ENCODE assay signal across 28 mouse cellular contexts in genomic region chr3:87828435-87828834, GRCm38 (mm10). TPM values are rescaled to one million over a fixed set of nuclear protein-coding genes. Genes with fewer than 3 reads are reported as not detected.
DNase-seq lines count a peak whose midpoint lies in the region; ATAC-seq and TF ChIP-seq lines count a peak whose summit lies in the region.
"Had no signal": no experiment of that assay in that cellular context is flagged by ENCODE, and none has a peak within 500 bp of the region (broad histone marks: within the 10 kb centered on the region; RNA-seq: fewer than 3 reads in every experiment).

No protein-coding gene starts in this region.

- no peak for ATAC-seq in Patski
- peak; percentile 56 to 62; a peak in 3 of 4 replicates for ATAC-seq in hematopoietic stem cell, adult 5-6 weeks (replicated peaks in 1 of 2; ENCODE audit: insufficient read depth in 1 of 2, low FRiP score in 2 of 2, low TSS enrichment in 1 of 2, low read depth in 1 of 2, poor library complexity in 2 of 2, severe bottlenecking in 2 of 2)
- ATAC-seq: activated CD4-positive, CD25-positive, alpha-beta regulatory T cell, adult 4 months; forebrain, embryonic 14.5 days; forebrain, postnatal 0 days; intestine, postnatal 0 days had no signal

- intact Hi-C loops in heart, postnatal 14 days (cut with DNase I), result no loop called here

- CTCF ChIA-PET in Patski (lab: Charles Lee), result interaction anchor here (0.8 to 1.5 kb wide), 5 partner anchors 11 to 60 kb away, joined by 3 to 11 read pairs (median 3); no protein-coding TSS in a partner anchor

- TF ChIP-seq RAD21 in MEL (IDR thresholded peaks at IDR 0.05; ENCODE audit: low read depth, low read length), result no peak

- no peak overlapping the region for H3K4me3 ChIP-seq in MEL (ENCODE audit: control insufficient read depth in 1 of 2, insufficient read depth in 1 of 2, low read depth in 2 of 2, low read length in 2 of 2)
- H3K4me3 ChIP-seq: embryonic facial prominence, embryonic 12.5 days; embryonic facial prominence, embryonic 15.5 days; gastrocnemius, adult 2 months; heart, adult 2 months; heart, embryonic 10.5 days; heart, embryonic 13.5 days; hindbrain, embryonic 15.5 days had no signal

- no peak; a peak in 1 of 4 replicates for TF ChIP-seq EP300 in MEL (IDR thresholded peaks at IDR 0.05; ENCODE audit: low read depth in 1 of 2, low read length in 2 of 2)

- H3K9ac ChIP-seq in MEL (ENCODE audit: control insufficient read depth, low read depth, low read length, poor library complexity, severe bottlenecking), result no peak overlapping the region
- H3K9ac ChIP-seq: embryonic facial prominence, embryonic 12.5 days; embryonic facial prominence, embryonic 15.5 days; forebrain, postnatal 0 days; heart, embryonic 13.5 days; hindbrain, embryonic 15.5 days had no signal

- H3K36me3 ChIP-seq in MEL (ENCODE audit: control insufficient read depth in 1 of 2, insufficient read depth in 2 of 2, low read length in 2 of 2), result 0 out of 4 replicates have a peak, but pooled peaks cover 0 to 2% of the 10 kb centered on the region in 2 experiments
- H3K36me3 ChIP-seq: embryonic facial prominence, embryonic 12.5 days; embryonic facial prominence, embryonic 15.5 days; heart, embryonic 10.5 days; heart, embryonic 13.5 days; hindbrain, embryonic 15.5 days had no signal

- TF ChIP-seq CTCF in MEL (IDR thresholded peaks at IDR 0.05 in 2 of 3, conservative IDR thresholded peaks at IDR 0.05 in 1 of 3; ENCODE audit: control insufficient read depth in 1 of 3, insufficient read depth in 1 of 3, low read depth in 2 of 3, low read length in 3 of 3, poor library complexity in 1 of 3, severe bottlenecking in 1 of 3) (no peak), Patski (IDR thresholded peaks at IDR 0.05) (no peak)

- POLR2A ChIA-PET in Patski (lab: Charles Lee), result no interaction called here

- in situ Hi-C loops in Patski (cut with MboI; ENCODE audit: low pct_unique_long_range_greater_than_20kb), result no loop called here

- no peaks in the 10 kb centered on the region for H3K4me1 ChIP-seq in MEL (ENCODE audit: control insufficient read depth in 1 of 2, insufficient read depth in 2 of 2, low read length in 2 of 2)
- H3K4me1 ChIP-seq: embryonic facial prominence, embryonic 12.5 days; embryonic facial prominence, embryonic 15.5 days; heart, embryonic 10.5 days; heart, embryonic 13.5 days; hindbrain, embryonic 15.5 days had no signal

- H3K27me3 ChIP-seq in MEL (ENCODE audit: control insufficient read depth in 1 of 2, insufficient read depth in 2 of 2, low read length in 2 of 2) (peaks cover 0 to 5% of the 10 kb centered on the region in 2 experiments; a peak in 2 of 4 replicates), Patski (peaks cover 58% of the 10 kb centered on the region)
- H3K27me3 ChIP-seq: embryonic facial prominence, embryonic 12.5 days; hindbrain, embryonic 15.5 days had no signal

- no peaks in the 10 kb centered on the region for H3K9me3 ChIP-seq in MEL (replicated peaks; ENCODE audit: insufficient read depth, low read length)
- H3K9me3 ChIP-seq: embryonic facial prominence, embryonic 12.5 days; embryonic facial prominence, embryonic 15.5 days; heart, embryonic 10.5 days; heart, embryonic 13.5 days; hindbrain, embryonic 15.5 days had no signal

- H3K27ac ChIP-seq in MEL (ENCODE audit: control insufficient read depth, low read depth, low read length), result no peak overlapping the region
- H3K27ac ChIP-seq: embryonic facial prominence, embryonic 12.5 days; embryonic facial prominence, embryonic 15.5 days; gastrocnemius, adult 2 months; heart, adult 2 months; heart, embryonic 10.5 days; heart, embryonic 13.5 days; hindbrain, embryonic 15.5 days had no signal

- H3K79me2 ChIP-seq in MEL (ENCODE audit: control insufficient read depth, insufficient read depth, low read length, poor library complexity), result no peaks in the 10 kb centered on the region

- DNase-seq in MEL (ENCODE audit: low read depth, low spot score) (peak; percentile 43), Patski (ENCODE audit: low read depth, low spot score) (peak; percentile 15)
- no peak for DNase-seq in cerebellum, postnatal 25 days
- no peak for DNase-seq in heart, postnatal 14 days
- DNase-seq in layer of hippocampus, postnatal 10 days (ENCODE audit: low spot score in 2 of 2), result no peak
- DNase-seq: adrenal gland, adult 8-10 months; adrenal gland, postnatal 25 days; cerebellum, adult 11-12 months; cerebellum, adult 8-10 months; cerebellum, postnatal 10 days; forebrain, postnatal 0 days; gastrocnemius, adult 2 months; gastrocnemius, postnatal 14 days; heart, adult 2 months; heart, postnatal 36 days had no signal

- TF ChIP-seq POLR2A in MEL (IDR thresholded peaks at IDR 0.05; ENCODE audit: control insufficient read depth in 1 of 2, insufficient read depth in 1 of 2, low read depth in 1 of 2, low read length in 2 of 2, poor library complexity in 1 of 2), result no peak

TF ChIP-seq in MEL, 35 proteins besides CTCF, POLR2A, EP300 and RAD21:
- no peak for TF ChIP-seq RCOR1 (IDR thresholded peaks at IDR 0.05; ENCODE audit: low read depth, low read length)
- TF ChIP-seq ZNF384 (IDR thresholded peaks at IDR 0.05; ENCODE audit: low read depth, low read length), result 0 out of 2 replicates have a peak, but pooled peaks have one; percentile 43
- TF ChIP-seq TBP (IDR thresholded peaks at IDR 0.05; ENCODE audit: low read depth, low read length), result no peak
- TF ChIP-seq MXI1 (IDR thresholded peaks at IDR 0.05; ENCODE audit: low read depth, low read length), result no peak
- no peak for TF ChIP-seq SIN3A (IDR thresholded peaks at IDR 0.05; ENCODE audit: low read length)
- no peak for TF ChIP-seq MAZ (IDR thresholded peaks at IDR 0.05; ENCODE audit: low read depth, low read length)
- TF ChIP-seq E2F4 (IDR thresholded peaks at IDR 0.05; ENCODE audit: borderline replicate concordance, low read depth, low read length), result no peak
- no peak for TF ChIP-seq TCF12 (IDR thresholded peaks at IDR 0.05; ENCODE audit: low read depth, low read length)
- TF ChIP-seq GATA1 (IDR thresholded peaks at IDR 0.05; ENCODE audit: low read depth, low read length), result peak; percentile 51
- TF ChIP-seq BHLHE40 (IDR thresholded peaks at IDR 0.05; ENCODE audit: borderline replicate concordance, low read depth, low read length), result no peak
- TF ChIP-seq TAL1 (IDR thresholded peaks at IDR 0.05; ENCODE audit: low read length), result no peak

RNA-seq across cellular contexts. Expression of gene Pear1, which starts 4.3 kb away (rescaled TPM):
- 0.16 and 0.35 TPM in 2 replicates for total RNA-seq in MEL (2012; rRNA removed)
- 1 to 10 TPM in 1 of 2 experiments, not detected in 1; 1.0 TPM for polyA plus RNA-seq in MEL (2012; ENCODE audit: insufficient read depth in 1 of 2, insufficient read length in 2 of 2, low read depth in 1 of 2, low replicate concordance in 2 of 2, missing spikeins in 1 of 2)
- 2.8 TPM for polyA plus RNA-seq in Patski (2021)
- total RNA-seq in hematopoietic stem cell, adult 5-6 weeks (2017), result 17.9 and 24.6 TPM in 2 replicates
- 10 to 100 TPM; 25.5 to 32.4 TPM for total RNA-seq in heart, postnatal 14 days (2021)
- total RNA-seq in layer of hippocampus, postnatal 10 days (2021), result 1 to 10 TPM; 9.9 TPM

RNA-seq across cellular contexts. Expression of gene Sh2d2a, which starts 18.1 kb away (rescaled TPM):
- total RNA-seq in MEL (2012; rRNA removed), result not detected in 2 replicates
- polyA plus RNA-seq in MEL (2012; ENCODE audit: insufficient read depth in 1 of 2, insufficient read length in 2 of 2, low read depth in 1 of 2, low replicate concordance in 2 of 2, missing spikeins in 1 of 2) (not detected), Patski (2021) (not detected)
- total RNA-seq in hematopoietic stem cell, adult 5-6 weeks (2017), result 0.44 and 0.74 TPM in 2 replicates
- total RNA-seq in heart, postnatal 14 days (2021), result 1 to 10 TPM in 1 of 2 experiments, under 1 TPM in 1; 0.14 to 2.2 TPM
- not detected for total RNA-seq in layer of hippocampus, postnatal 10 days (2021)
- total RNA-seq: forebrain, postnatal 0 days; gastrocnemius, adult 2 months had no signal
- polyA plus RNA-seq: brain, embryonic 14.5 days; embryonic facial prominence, embryonic 12.5 days; forebrain, embryonic 11.5 days; forebrain, embryonic 14.5 days; forebrain, postnatal 0 days; hindbrain, embryonic 11.5 days had no signal

RNA-seq across cellular contexts. Expression of gene Insrr, which starts 31.7 kb away (rescaled TPM):
- 0.62 and 0.77 TPM in 2 replicates for total RNA-seq in MEL (2012; rRNA removed)
- polyA plus RNA-seq in MEL (2012; ENCODE audit: insufficient read depth in 1 of 2, insufficient read length in 2 of 2, low read depth in 1 of 2, low replicate concordance in 2 of 2, missing spikeins in 1 of 2) (1 to 10 TPM in 1 of 2 experiments, not detected in 1; 3.7 TPM), Patski (2021) (0.06 TPM)
- 0.50 and 0.79 TPM in 2 replicates for total RNA-seq in hematopoietic stem cell, adult 5-6 weeks (2017)
- under 1 TPM; 0.24 TPM for total RNA-seq in heart, postnatal 14 days (2021)
- total RNA-seq in layer of hippocampus, postnatal 10 days (2021), result under 1 TPM; 0.29 to 0.30 TPM
- total RNA-seq: gastrocnemius, adult 2 months had no signal
- polyA plus RNA-seq: heart, embryonic 10.5 days; heart, embryonic 16.5 days had no signal

RNA-seq across cellular contexts. Expression of gene Ntrk1, which starts 33.5 kb away (rescaled TPM):
- total RNA-seq in MEL (2012; rRNA removed), result not detected in 2 replicates
- not detected for polyA plus RNA-seq in MEL (2012; ENCODE audit: insufficient read depth in 1 of 2, insufficient read length in 2 of 2, low read depth in 1 of 2, low replicate concordance in 2 of 2, missing spikeins in 1 of 2)
- polyA plus RNA-seq in Patski (2021), result not detected
- total RNA-seq in hematopoietic stem cell, adult 5-6 weeks (2017), result not detected in 2 replicates
- total RNA-seq in heart, postnatal 14 days (2021), result under 1 TPM; 0.29 to 0.31 TPM
- under 1 TPM; 0.41 to 0.42 TPM for total RNA-seq in layer of hippocampus, postnatal 10 days (2021)
- total RNA-seq: gastrocnemius, adult 2 months; gastrocnemius, postnatal 14 days had no signal
- polyA plus RNA-seq: activated CD4-positive, CD25-positive, alpha-beta regulatory T cell, adult 4 months had no signal

RNA-seq across cellular contexts. Expression of gene Prcc, which starts 57.0 kb away (rescaled TPM):
- 43.2 and 47.0 TPM in 2 replicates for total RNA-seq in MEL (2012; rRNA removed)
- 10 to 100 TPM in 1 of 2 experiments, not detected in 1; 65.9 TPM for polyA plus RNA-seq in MEL (2012; ENCODE audit: insufficient read depth in 1 of 2, insufficient read length in 2 of 2, low read depth in 1 of 2, low replicate concordance in 2 of 2, missing spikeins in 1 of 2)
- 72.2 TPM for polyA plus RNA-seq in Patski (2021)
- 35.7 and 40.0 TPM in 2 replicates for total RNA-seq in hematopoietic stem cell, adult 5-6 weeks (2017)
- total RNA-seq in heart, postnatal 14 days (2021), result 10 to 100 TPM; 47.8 to 49.3 TPM
- 10 to 100 TPM; 62.3 to 66.4 TPM for total RNA-seq in layer of hippocampus, postnatal 10 days (2021)

Comparison
In these comparisons a context has a peak if more than half of its experiments do, and no peak if none do; other contexts are left out.
1. DNase-seq: peak in MEL (single experiment) and Patski (single experiment); none in cerebellum, postnatal 25 days (0 of 2), heart, postnatal 14 days (0 of 2) and layer of hippocampus, postnatal 10 days (0 of 2).